Mouse (Mus musculus): ENCODE results near the gene Slc30a7. TPM values are rescaled to one million over a fixed set of nuclear protein-coding genes. Genes with fewer than 3 reads are reported as not detected.

Slc30a7 gene
- 10 to 100 TPM; 42.5 to 43.3 TPM for total RNA-seq (2023)

GRCm38 (mm10) chr3:116006978-116007940 lies at the start of gene Slc30a7, which contains the start of gene Extl2:
Gene Slc30a7, minus strand, starts transcription at chr3:116007406.
Gene Extl2, plus strand, starts transcription at chr3:116007462.

Other genes starting within 250 kb of the Slc30a7 start
- gene Dph5, start 119.6 kb downstream of the Slc30a7 start, total RNA-seq (2023) = 10 to 100 TPM in 1 of 2 experiments, 1 to 10 TPM in 1; 8.3 to 16.0 TPM
- 1 to 10 TPM; 5.6 to 7.6 TPM for gene Extl2, start 56 bp upstream of the Slc30a7 start, total RNA-seq (2023)
- 100 to 1,000 TPM; 534 to 567 TPM for gene Vcam1, start 122.3 kb upstream of the Slc30a7 start, total RNA-seq (2023)
- gene Gpr88, start 246.1 kb upstream of the Slc30a7 start, total RNA-seq (2023) = under 1 TPM in 1 of 2 experiments, not detected in 1; 0.18 TPM

Measured in monocyte, adult 59 days (primary cell).